Mouse (Mus musculus): ENCODE data around the gene Dexi.

- no peak for TF ChIP-seq CTCF (IDR thresholded peaks at IDR 0.05; ENCODE audit: low read depth, low read length)
- no peak for TF ChIP-seq GATA2 (IDR thresholded peaks at IDR 0.05; ENCODE audit: borderline replicate concordance, low read depth, low read length)
- no peak for TF ChIP-seq GATA1 (IDR thresholded peaks at IDR 0.05; ENCODE audit: borderline replicate concordance, low read length)
- TF ChIP-seq TAL1 (conservative IDR thresholded peaks at IDR 0.05; ENCODE audit: low read depth, low read length): no peak
Observed at GRCm38 (mm10) chr16:10524866-10525609, 17.8 kb downstream of the Dexi start.

All from G1E (cell line).